Mouse (Mus musculus) C2C12 (cell line): ENCODE measurements at regions not wholly inside any gene's neighbourhood (a gene's known extent, or its start where the extent isn't known, plus 50 kb on each side); places are given as distances from the start of the nearest gene placed in this dataset.

Experiments
- H3K27me3 ChIP-seq: one replicate; pipeline ENCODE4 v1.6.1; 2011; ENCODE audit not compliant: control insufficient read depth, insufficient read depth, insufficient read length
- H3K36me3 ChIP-seq: one replicate; pipeline ENCODE4 v1.6.1; 2011; ENCODE audit not compliant: control insufficient read depth, insufficient read depth
- H3K4me3 ChIP-seq: one replicate; pipeline ENCODE4 v1.5.1; 2011; ENCODE audit warnings: mild to moderate bottlenecking, control low read depth; ENCODE audit not compliant: poor library complexity, insufficient read depth, severe bottlenecking
- H3K79me2 ChIP-seq: one replicate; pipeline ENCODE4 v1.6.1; 2011; ENCODE audit not compliant: control insufficient read depth, insufficient read depth
- H3K79me3 ChIP-seq: one replicate; pipeline ENCODE4 v1.6.1; 2011; ENCODE audit warnings: low read depth, control low read depth
- H3ac ChIP-seq: one replicate; pipeline ENCODE3; 2011; ENCODE audit warnings: low read depth; ENCODE audit not compliant: control insufficient read depth, insufficient read length
- CEBPB ChIP-seq: IDR thresholded peaks from one replicate; pipeline ENCODE4 v1.6.1; 2011; ENCODE audit warnings: low read depth, mild to moderate bottlenecking, control low read depth, moderate library complexity
- CTCF ChIP-seq: IDR thresholded peaks from one replicate; pipeline ENCODE4 v1.5.1; 2011; ENCODE audit not compliant: control insufficient read depth, insufficient read depth, insufficient read length
- FOSL1 ChIP-seq: IDR thresholded peaks from one replicate; pipeline ENCODE4 v1.8.0; 2011; ENCODE audit warnings: mild to moderate bottlenecking, low read length; ENCODE audit not compliant: poor library complexity, insufficient read depth, severe bottlenecking
- MAX ChIP-seq: IDR thresholded peaks from one replicate; pipeline ENCODE4 v1.6.1; 2011; ENCODE audit warnings: mild to moderate bottlenecking, control low read depth
- MYOD1 ChIP-seq: IDR thresholded peaks from one replicate; pipeline ENCODE4 v1.6.1; 2011; ENCODE audit warnings: low read depth; ENCODE audit not compliant: control insufficient read depth, insufficient read length
- MYOG ChIP-seq: IDR thresholded peaks from one replicate; pipeline ENCODE4 v1.6.1; 2011; ENCODE audit not compliant: control insufficient read depth, insufficient read length; ENCODE audit errors: extremely low read depth
- USF1 ChIP-seq: IDR thresholded peaks from one replicate; pipeline ENCODE4 v1.6.1; 2011; ENCODE audit warnings: low read depth, mild to moderate bottlenecking, control low read depth, moderate library complexity

- Histone ChIP-seq H3K36me3 (no peaks in the 10 kb centered on the region), H3ac (no peak overlapping the region), H3K4me3 (no peak overlapping the region), H3K79me3 (no peaks in the 10 kb centered on the region), H3K27me3 (no peaks in the 10 kb centered on the region), H3K79me2 (no peaks in the 10 kb centered on the region)
- TF ChIP-seq MAX: no peak
- TF ChIP-seq MYOG: no peak
- TF ChIP-seq FOSL1: no peak
- TF ChIP-seq MYOD1: no peak
- TF ChIP-seq USF1: no peak
- TF ChIP-seq CEBPB: no peak
- TF ChIP-seq CTCF: no peak
These were observed 182.5 kb downstream of the Usp46 start for GRCm38 (mm10) chr5:73885691-73886090.

- H3K79me3 ChIP-seq: no peaks in the 10 kb centered on the region
- H3K79me2 ChIP-seq: no peaks in the 10 kb centered on the region
- no peaks in the 10 kb centered on the region for H3K27me3 ChIP-seq
- H3K4me3 ChIP-seq: no peak overlapping the region
- H3ac ChIP-seq: no peak overlapping the region
- no peaks in the 10 kb centered on the region for H3K36me3 ChIP-seq
- no peak for TF ChIP-seq CEBPB
- TF ChIP-seq FOSL1: no peak
- TF ChIP-seq CTCF: no peak
- TF ChIP-seq MAX: no peak
These were observed 180.8 kb downstream of the Usp46 start for GRCm38 (mm10) chr5:73887306-73887958.

GRCm38 (mm10) chr5:73888391-73888790, 179.8 kb downstream of the Usp46 start:
- Histone ChIP-seq H3K27me3 (no peaks in the 10 kb centered on the region), H3K79me3 (no peaks in the 10 kb centered on the region), H3K36me3 (no peaks in the 10 kb centered on the region), H3K79me2 (no peaks in the 10 kb centered on the region), H3ac (no peak overlapping the region), H3K4me3 (no peak overlapping the region)
- TF ChIP-seq MAX: no peak
- no peak for TF ChIP-seq CTCF

- Histone ChIP-seq H3K79me2 (no peaks in the 10 kb centered on the region), H3K79me3 (no peaks in the 10 kb centered on the region), H3K4me3 (no peak overlapping the region), H3K27me3 (no peaks in the 10 kb centered on the region), H3K36me3 (no peaks in the 10 kb centered on the region), H3ac (no peak overlapping the region)
- no peak for TF ChIP-seq CTCF
- TF ChIP-seq MYOG: no peak
- TF ChIP-seq MYOD1: no peak
- TF ChIP-seq USF1: no peak
- no peak for TF ChIP-seq MAX
- no peak for TF ChIP-seq FOSL1
- no peak for TF ChIP-seq CEBPB
These were observed 178.9 kb downstream of the Usp46 start for GRCm38 (mm10) chr5:73889342-73889741.

GRCm38 (mm10) chr5:73890942-73891341, 177.3 kb downstream of the Usp46 start:
- Histone ChIP-seq H3K27me3 (no peaks in the 10 kb centered on the region), H3K36me3 (no peaks in the 10 kb centered on the region), H3K4me3 (no peak overlapping the region), H3K79me3 (no peaks in the 10 kb centered on the region), H3K79me2 (no peaks in the 10 kb centered on the region), H3ac (no peak overlapping the region)
- no peak for TF ChIP-seq CEBPB
- TF ChIP-seq USF1: no peak
- TF ChIP-seq CTCF: no peak
- TF ChIP-seq MYOD1: no peak
- TF ChIP-seq MYOG: no peak
- no peak for TF ChIP-seq FOSL1
- no peak for TF ChIP-seq MAX

- no peak overlapping the region for H3ac ChIP-seq
- no peaks in the 10 kb centered on the region for H3K36me3 ChIP-seq
- H3K79me3 ChIP-seq: no peaks in the 10 kb centered on the region
- H3K79me2 ChIP-seq: no peaks in the 10 kb centered on the region
- H3K27me3 ChIP-seq: no peaks in the 10 kb centered on the region
- TF ChIP-seq MAX: no peak
- TF ChIP-seq CTCF: no peak
- no peak for TF ChIP-seq FOSL1
- no peak for TF ChIP-seq CEBPB
- no peak for TF ChIP-seq MYOD1
- no peak for TF ChIP-seq MYOG
- no peak for TF ChIP-seq USF1
- H3K4me3 ChIP-seq: no peak overlapping the region
These were observed 176.6 kb downstream of the Usp46 start for GRCm38 (mm10) chr5:73891606-73892005.
